Comparison of ENCODE assay signal across 13 mouse cellular contexts in the genomic region with DNA sequence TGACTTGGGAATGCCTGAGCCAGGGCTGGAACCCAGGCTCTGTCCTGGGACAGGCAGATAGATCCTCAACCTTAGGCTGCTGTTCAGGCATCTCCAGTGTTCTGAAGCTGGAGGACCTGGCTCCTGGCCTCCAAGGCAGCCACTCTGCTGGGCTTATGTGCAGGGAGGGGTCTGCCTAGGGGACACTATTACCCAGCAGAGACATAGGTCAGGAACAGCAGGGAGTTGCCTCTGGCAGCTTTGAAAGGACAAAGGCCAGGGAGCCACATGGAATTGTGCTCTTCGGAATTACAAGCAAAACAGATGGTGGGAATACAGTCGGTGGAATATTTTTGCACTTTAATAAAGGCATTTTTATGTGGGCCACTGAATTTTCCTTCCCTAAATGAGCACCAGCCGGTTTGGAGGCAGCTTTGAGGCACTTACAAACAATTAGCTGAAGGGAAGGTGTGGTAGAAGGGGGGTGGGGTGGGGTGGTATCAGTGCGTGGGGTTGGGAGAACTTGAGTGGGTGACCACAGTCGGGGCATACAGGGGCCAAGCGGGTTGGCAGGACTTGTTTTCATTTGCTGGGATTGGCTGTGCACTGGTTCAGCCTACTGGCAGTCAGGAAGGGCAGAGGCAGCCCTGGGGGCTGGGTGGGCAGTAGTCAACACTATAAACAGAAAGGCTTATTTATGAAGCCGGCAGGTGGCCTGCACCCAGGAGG. TPM values are rescaled to one million over a fixed set of nuclear protein-coding genes. Genes with fewer than 3 reads are reported as not detected.
DNase-seq lines count a peak whose midpoint lies in the region; ATAC-seq and TF ChIP-seq lines count a peak whose summit lies in the region.
"Had no signal": no experiment of that assay in that cellular context is flagged by ENCODE, and none has a peak within 500 bp of the region (broad histone marks: within the 10 kb centered on the region; RNA-seq: fewer than 3 reads in every experiment).

No protein-coding gene starts in this region.

- peak; percentile 14 for DNase-seq in hindbrain, embryonic 10.5 days (ENCODE audit: low spot score)
- no peak for DNase-seq in hindbrain, postnatal 0 days (ENCODE audit: low spot score)
- DNase-seq in layer of hippocampus, postnatal 14 days (ENCODE audit: low spot score in 2 of 2) = peak; percentile 35 to 54
- no peak for DNase-seq in ovary, postnatal 36 days (ENCODE audit: low spot score)
- no peak for DNase-seq in adrenal gland, adult 18-20 months (ENCODE audit: low spot score in 2 of 2)
- DNase-seq: cerebellum, postnatal 10 days; kidney, postnatal 14 days had no signal

- peak overlapping the region; percentile 83 for H3K27ac ChIP-seq in hindbrain, embryonic 10.5 days
- no peak overlapping the region for H3K27ac ChIP-seq in hindbrain, postnatal 0 days
- H3K27ac ChIP-seq in forebrain, embryonic 12.5 days = peak overlapping the region; percentile 43
- H3K27ac ChIP-seq in kidney, embryonic 14.5 days (ENCODE audit: low read depth, low read length) = no peak overlapping the region

- no peak for TF ChIP-seq CTCF in hindbrain, postnatal 0 days (IDR thresholded peaks at IDR 0.05; ENCODE audit: low read depth)
- TF ChIP-seq CTCF in E14TG2a.4 (conservative IDR thresholded peaks at IDR 0.05; ENCODE audit: low read length) = no peak

- no peak for ATAC-seq in hindbrain, postnatal 0 days
- ATAC-seq in forebrain, embryonic 12.5 days (ENCODE audit: low FRiP score) = peak; percentile 61; the same call in 1 of the 2 replicates
- no peak for ATAC-seq in kidney, embryonic 14.5 days (ENCODE audit: low FRiP score, low TSS enrichment)

- no peaks in the 10 kb centered on the region for H3K9me3 ChIP-seq in hindbrain, embryonic 10.5 days
- no peaks in the 10 kb centered on the region for H3K9me3 ChIP-seq in hindbrain, postnatal 0 days (ENCODE audit: low read length)
- no peaks in the 10 kb centered on the region for H3K9me3 ChIP-seq in E14TG2a.4 (ENCODE audit: low read length)
- no peaks in the 10 kb centered on the region for H3K9me3 ChIP-seq in forebrain, embryonic 12.5 days
- no peaks in the 10 kb centered on the region for H3K9me3 ChIP-seq in kidney, embryonic 14.5 days (ENCODE audit: control insufficient read depth, low read length)
- H3K9me3 ChIP-seq: megakaryocyte, embryonic 14.5 days had no signal

- no peaks in the 10 kb centered on the region for H3K36me3 ChIP-seq in hindbrain, embryonic 10.5 days
- H3K36me3 ChIP-seq in hindbrain, postnatal 0 days (ENCODE audit: insufficient read depth, low read length) = no peaks in the 10 kb centered on the region
- no peaks in the 10 kb centered on the region for H3K36me3 ChIP-seq in E14TG2a.4 (ENCODE audit: insufficient read depth, low read length)
- H3K36me3 ChIP-seq in forebrain, embryonic 12.5 days (replicated peaks) = no peaks in the 10 kb centered on the region
- H3K36me3 ChIP-seq in kidney, embryonic 14.5 days (ENCODE audit: control insufficient read depth, insufficient read depth, low read length) = no peaks in the 10 kb centered on the region

- no peak overlapping the region for H3K9ac ChIP-seq in hindbrain, postnatal 0 days (replicated peaks; ENCODE audit: low read length)
- no peak overlapping the region for H3K9ac ChIP-seq in forebrain, embryonic 12.5 days
- H3K9ac ChIP-seq in kidney, embryonic 14.5 days (ENCODE audit: low read depth, low read length) = no peak overlapping the region

- no peak overlapping the region for H3K4me3 ChIP-seq in hindbrain, embryonic 10.5 days
- no peak overlapping the region for H3K4me3 ChIP-seq in hindbrain, postnatal 0 days (ENCODE audit: low read length)
- H3K4me3 ChIP-seq in E14TG2a.4 (replicated peaks; ENCODE audit: low read length) = peak overlapping the region; percentile 61
- H3K4me3 ChIP-seq in forebrain, embryonic 12.5 days (replicated peaks) = no peak overlapping the region
- H3K4me3 ChIP-seq in kidney, embryonic 14.5 days (ENCODE audit: low read length) = no peak overlapping the region
- H3K4me3 ChIP-seq: megakaryocyte, embryonic 14.5 days had no signal

- H3K4me2 ChIP-seq in hindbrain, postnatal 0 days (ENCODE audit: low read depth, low read length) = no peak overlapping the region
- H3K4me2 ChIP-seq in forebrain, embryonic 12.5 days = no peak overlapping the region
- H3K4me2 ChIP-seq in kidney, embryonic 14.5 days (replicated peaks; ENCODE audit: low read depth, low read length) = no peak overlapping the region

- 23% methylated on average over 7 of the region's 7 CpGs for WGBS in hindbrain, embryonic 10.5 days
- WGBS in hindbrain, postnatal 0 days = 21% methylated on average over 7 of the region's 7 CpGs
- 26% methylated on average over 7 of the region's 7 CpGs for WGBS in forebrain, embryonic 12.5 days
- 32% methylated on average over 7 of the region's 7 CpGs for WGBS in kidney, embryonic 14.5 days

- H3K27me3 ChIP-seq in hindbrain, embryonic 10.5 days (ENCODE audit: insufficient read depth, poor library complexity, severe bottlenecking) = 0 out of 2 replicates have a peak, but pooled peaks cover 5% of the 10 kb centered on the region
- H3K27me3 ChIP-seq in hindbrain, postnatal 0 days (ENCODE audit: insufficient read depth, low read length) = no peaks in the 10 kb centered on the region
- H3K27me3 ChIP-seq in E14TG2a.4 (ENCODE audit: insufficient read depth, low read length) = no peaks in the 10 kb centered on the region
- H3K27me3 ChIP-seq in forebrain, embryonic 12.5 days = 0 out of 2 replicates have a peak, but pooled peaks cover 11% of the 10 kb centered on the region
- no peaks in the 10 kb centered on the region for H3K27me3 ChIP-seq in kidney, embryonic 14.5 days (ENCODE audit: control insufficient read depth, insufficient read depth, low read length)

- H3K4me1 ChIP-seq in hindbrain, embryonic 10.5 days (replicated peaks) = peaks cover 48% of the 10 kb centered on the region
- H3K4me1 ChIP-seq in hindbrain, postnatal 0 days (ENCODE audit: insufficient read depth, low read length) = no peaks in the 10 kb centered on the region
- H3K4me1 ChIP-seq in E14TG2a.4 (replicated peaks; ENCODE audit: low read depth, low read length) = peaks cover 79% of the 10 kb centered on the region
- H3K4me1 ChIP-seq in forebrain, embryonic 12.5 days = peaks cover 28% of the 10 kb centered on the region
- H3K4me1 ChIP-seq in kidney, embryonic 14.5 days (ENCODE audit: control insufficient read depth, insufficient read depth, low read length) = peaks cover 5% of the 10 kb centered on the region; the same call in 1 of the 2 replicates
- H3K4me1 ChIP-seq: megakaryocyte, embryonic 14.5 days had no signal

RNA-seq across cellular contexts. Expression of gene Golga7b, which starts 43.7 kb away (rescaled TPM):
- polyA plus RNA-seq in hindbrain, embryonic 10.5 days (2016; fragmentation: Nextera tagmentation; extraction: Ambion mirVana) = 1.7 and 4.2 TPM in 2 replicates
- total RNA-seq in hindbrain, postnatal 0 days (2014; rRNA removed) = 80.0 and 84.8 TPM in 2 replicates
- 58.7 and 62.4 TPM in 2 replicates for polyA plus RNA-seq in hindbrain, postnatal 0 days (2015; fragmentation: Nextera tagmentation; extraction: Ambion mirVana)
- polyA plus RNA-seq in forebrain, embryonic 12.5 days (2016; fragmentation: Nextera tagmentation; extraction: Ambion mirVana) = 6.6 and 7.1 TPM in 2 replicates
- 10 to 100 TPM; 82.6 to 85.8 TPM for total RNA-seq in layer of hippocampus, postnatal 14 days (2021)
- polyA plus RNA-seq in kidney, embryonic 14.5 days (2014; fragmentation: Nextera tagmentation; extraction: Ambion mirVana) = not detected in 2 replicates
- 1 to 10 TPM in 1 of 2 experiments, under 1 TPM in 1; 0.93 to 2.5 TPM for total RNA-seq in adrenal gland, adult 18-20 months (2021)
- total RNA-seq: granulocyte monocyte progenitor cell, adult 5-6 weeks had no signal
- polyA plus RNA-seq: liver, embryonic 16.5 days had no signal

Comparison
In these comparisons a context has a peak if more than half of its experiments do, and no peak if none do; other contexts are left out.
1. DNase-seq: peak in hindbrain, embryonic 10.5 days (single experiment) and layer of hippocampus, postnatal 14 days (2 of 2); none in hindbrain, postnatal 0 days (single experiment), ovary, postnatal 36 days (single experiment) and adrenal gland, adult 18-20 months (0 of 2).
2. H3K27ac ChIP-seq: peak in hindbrain, embryonic 10.5 days (single experiment) and forebrain, embryonic 12.5 days (single experiment); none in hindbrain, postnatal 0 days (single experiment) and kidney, embryonic 14.5 days (single experiment).